Mouse (Mus musculus) hindlimb bud, embryonic 11.5 days (tissue): ENCODE results near the gene Ess2.

Experiments used
- DNase-seq: peaks from one replicate; pipeline ENCODE4 v3.0.0-alpha.2; 2012; ENCODE audit warnings: low read depth, low spot score; ENCODE audit errors: extremely low spot score

Ess2 gene

DNA sequence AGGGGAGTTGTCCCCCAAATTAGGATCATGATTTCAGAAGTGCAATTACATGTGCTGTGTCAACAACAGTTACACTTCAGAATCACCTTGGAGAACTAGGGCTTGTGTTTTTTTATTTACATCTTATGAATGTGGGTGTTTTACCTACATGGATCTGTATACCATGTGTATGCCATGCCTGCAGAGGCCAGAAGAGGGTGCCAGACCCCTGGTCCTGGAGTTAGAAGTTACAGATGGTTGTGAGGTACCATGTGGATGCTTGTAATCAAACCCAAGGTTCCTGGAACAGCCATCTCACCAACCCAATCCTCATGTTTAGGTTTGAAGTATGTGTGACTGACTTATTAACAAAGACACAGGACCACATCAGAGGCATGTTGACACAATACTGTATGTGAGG lies 52.6 kb downstream of the Ess2 start:
- DNase-seq: no peak

DNA sequence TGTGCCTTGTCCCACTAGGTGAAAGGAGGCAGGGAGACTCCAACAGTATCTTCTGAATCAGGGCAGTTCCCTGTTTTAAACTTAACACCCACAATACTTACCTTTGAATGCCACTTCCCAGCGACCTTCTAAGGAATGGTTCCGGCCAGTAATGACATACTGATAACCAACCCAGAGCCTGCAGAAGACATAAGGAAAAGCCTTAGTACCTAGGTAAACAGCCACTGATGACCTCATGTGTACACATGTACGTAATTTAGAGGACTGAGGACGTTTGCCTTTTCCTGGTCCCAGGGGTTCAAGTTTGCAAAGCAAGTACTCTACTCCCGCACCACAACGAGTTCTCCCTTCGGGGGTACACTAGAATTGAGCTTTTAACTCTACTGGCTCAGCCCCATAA lies 54.0 kb downstream of the Ess2 start:
- DNase-seq: no peak

DNA sequence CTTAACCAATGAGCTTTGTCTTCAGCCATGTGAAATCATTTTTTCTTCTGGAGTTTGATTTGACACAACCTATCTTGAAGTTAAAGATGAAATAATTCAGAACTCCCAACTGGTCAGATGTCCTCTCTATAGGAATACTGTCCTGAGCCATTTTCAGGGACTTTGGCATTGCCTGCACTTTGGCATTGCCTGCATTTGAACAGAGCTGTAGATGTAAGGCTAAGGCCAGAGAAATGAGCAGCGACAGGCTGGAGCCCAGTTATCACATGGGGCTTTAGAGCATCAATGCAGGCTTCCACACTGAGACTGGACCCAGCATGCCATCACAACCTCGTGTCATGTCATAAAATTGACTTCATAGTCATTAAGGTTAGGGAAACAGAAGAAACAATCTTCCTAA lies 57.9 kb downstream of the Ess2 start:
- no peak for DNase-seq

DNA sequence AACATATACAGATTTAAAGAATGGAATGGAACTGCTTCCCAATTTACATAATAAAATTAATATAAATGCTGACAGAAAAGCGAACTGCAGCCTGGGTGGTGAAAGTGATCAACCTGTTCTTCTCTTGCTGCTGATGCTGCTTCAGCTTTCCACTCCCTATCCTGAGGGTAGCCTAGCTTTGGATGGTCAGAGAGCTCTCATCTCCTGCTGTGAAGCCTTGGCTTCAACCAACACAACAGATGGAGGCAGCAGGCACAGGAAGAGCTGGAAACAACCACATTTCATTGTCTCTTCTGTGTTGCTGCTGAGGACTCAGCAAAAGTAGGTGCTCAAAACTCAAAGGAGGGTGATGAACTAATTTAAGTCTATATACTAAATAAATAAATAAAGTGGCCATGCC lies 59.3 kb downstream of the Ess2 start:
- DNase-seq: no peak

DNA sequence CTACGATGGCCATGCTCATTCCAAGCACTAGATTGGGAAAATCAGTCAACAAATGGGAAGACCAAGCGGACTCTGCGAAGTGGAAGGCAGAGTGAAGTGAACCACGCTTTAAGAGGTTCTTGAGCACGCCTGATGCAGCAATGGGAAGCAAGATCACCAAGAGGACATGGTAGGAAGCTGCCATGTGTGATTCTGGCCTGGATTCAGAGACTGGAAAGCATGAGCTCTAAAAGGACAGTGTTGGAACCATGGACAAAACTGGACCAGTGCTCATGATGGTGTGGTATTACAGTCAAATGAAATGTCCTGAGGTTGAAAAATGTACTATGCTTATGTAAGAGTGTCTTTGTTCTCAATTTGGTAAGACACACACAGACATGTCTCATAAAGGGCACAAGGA lies 59.8 kb downstream of the Ess2 start:
- DNase-seq: no peak
